Mouse (Mus musculus): ENCODE measurements at regions not wholly inside any gene's neighbourhood (a gene's known extent, or its start where the extent isn't known, plus 50 kb on each side); places are given as distances from the start of the nearest gene placed in this dataset.
A peak's percentile ranks its signal among the peaks of the same experiment; 100 is the strongest.

DNA sequence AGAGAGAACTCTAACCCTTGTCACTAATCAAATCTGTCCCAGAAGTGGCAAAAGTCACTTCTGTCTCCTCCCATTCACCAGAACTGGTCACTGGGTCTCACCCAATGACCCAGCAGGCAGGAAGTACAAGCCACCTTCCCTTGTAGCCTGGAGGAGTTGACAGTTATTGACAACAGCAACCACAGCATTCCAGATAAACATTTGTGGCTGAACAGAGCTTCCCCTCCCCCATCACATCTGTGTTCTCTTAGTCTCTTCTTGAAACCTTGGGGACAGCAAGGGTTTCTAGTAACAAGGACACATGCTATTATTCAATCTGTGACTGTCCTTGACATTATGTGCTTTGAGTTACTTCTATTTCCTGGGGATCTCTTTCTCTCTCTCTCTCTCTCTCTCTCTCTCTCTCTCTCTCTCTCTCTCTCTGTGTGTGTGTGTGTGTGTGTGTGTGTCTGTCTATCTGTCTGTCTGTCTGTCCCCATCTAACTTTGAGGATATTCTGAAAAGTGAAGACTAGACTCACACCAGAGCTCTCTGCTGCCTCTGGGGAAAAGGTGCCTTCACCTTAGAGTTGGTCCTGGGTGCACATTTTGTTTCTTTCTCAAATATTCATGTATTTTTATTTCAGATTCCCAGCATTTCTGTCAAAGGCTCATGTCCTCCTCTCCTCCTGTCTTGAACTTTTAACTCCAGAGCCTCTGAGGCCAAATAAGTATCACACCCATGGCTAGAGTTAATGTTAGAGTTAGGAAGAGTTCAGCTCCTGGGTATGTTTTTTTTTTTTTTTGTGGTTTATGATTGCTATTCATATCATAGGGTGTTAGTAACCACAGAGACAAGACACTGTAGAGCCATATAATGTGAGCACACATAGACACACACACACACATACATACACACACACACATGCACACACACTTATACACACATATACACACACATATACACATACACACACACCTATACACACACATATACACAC lies 65.4 kb upstream of the Tut7 start:
- H3K79me2 ChIP-seq (ENCODE audit: control insufficient read depth, insufficient read depth, low read length), result no peaks in the 10 kb centered on the region
- H3K4me3 ChIP-seq (ENCODE audit: insufficient read depth, low read depth, low read length), result no peak overlapping the region
- no peak for TF ChIP-seq CTCF (IDR thresholded peaks at IDR 0.05; ENCODE audit: low read depth, low read length)
- TF ChIP-seq POLR2A (IDR thresholded peaks at IDR 0.05; ENCODE audit: extremely low read depth, insufficient read depth, low read length), result no peak
- H3K36me3 ChIP-seq (ENCODE audit: control insufficient read depth, insufficient read depth, low read length), result no peaks in the 10 kb centered on the region
- no peak overlapping the region for H3K9ac ChIP-seq (ENCODE audit: low read depth, low read length)
- H3K27me3 ChIP-seq (ENCODE audit: control insufficient read depth, insufficient read depth, low read length), result no peaks in the 10 kb centered on the region
- no peak overlapping the region for H3K27ac ChIP-seq (replicated peaks; ENCODE audit: insufficient read depth, low read depth, low read length)
- DNase-seq (ENCODE audit: extremely low read depth, low read depth, low spot score), result no peak
- no peaks in the 10 kb centered on the region; the same call in 1 of the 2 replicates for H3K4me1 ChIP-seq (ENCODE audit: control insufficient read depth, insufficient read depth, low read length)

- H3K27me3 ChIP-seq (ENCODE audit: control insufficient read depth, insufficient read depth, low read length), result no peaks in the 10 kb centered on the region
- TF ChIP-seq CTCF (IDR thresholded peaks at IDR 0.05; ENCODE audit: low read depth, low read length), result no peak
- TF ChIP-seq POLR2A (IDR thresholded peaks at IDR 0.05; ENCODE audit: extremely low read depth, insufficient read depth, low read length), result no peak
- no peak overlapping the region for H3K27ac ChIP-seq (replicated peaks; ENCODE audit: insufficient read depth, low read depth, low read length)
- H3K9ac ChIP-seq (ENCODE audit: low read depth, low read length), result no peak overlapping the region
- 90% methylated on average over 4 of the region's 4 CpGs for WGBS
- no peaks in the 10 kb centered on the region for H3K36me3 ChIP-seq (ENCODE audit: control insufficient read depth, insufficient read depth, low read length)
- H3K4me1 ChIP-seq (ENCODE audit: control insufficient read depth, insufficient read depth, low read length), result no peaks in the 10 kb centered on the region
- H3K79me2 ChIP-seq (ENCODE audit: control insufficient read depth, insufficient read depth, low read length), result no peaks in the 10 kb centered on the region
- H3K4me3 ChIP-seq (ENCODE audit: insufficient read depth, low read depth, low read length), result no peak overlapping the region
- no peak for DNase-seq (ENCODE audit: extremely low read depth, low read depth, low spot score)
Observed at GRCm38 (mm10) chr13:59887306-59887705, 64.4 kb upstream of the Tut7 start.

DNA sequence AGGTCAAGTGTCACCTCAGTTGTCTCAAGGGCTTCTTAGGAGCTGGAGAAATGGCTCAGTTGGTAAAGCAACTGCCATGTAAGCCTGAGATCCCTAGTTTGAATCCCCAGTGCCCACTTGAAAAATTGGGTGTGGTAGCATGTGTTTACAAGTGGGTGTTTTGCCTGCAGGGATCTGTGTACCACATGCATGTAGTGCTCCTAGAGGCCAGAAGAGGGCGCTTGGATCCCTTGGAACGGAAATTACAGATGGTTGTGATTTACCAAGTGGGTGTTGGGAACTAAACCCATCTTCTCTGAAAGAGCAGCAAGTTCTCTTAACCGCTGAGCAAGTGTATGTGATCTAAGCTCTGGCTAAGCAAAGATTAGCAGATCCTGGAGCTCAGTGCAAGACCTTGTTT lies 63.6 kb upstream of the Tut7 start:
- H3K79me2 ChIP-seq (ENCODE audit: control insufficient read depth, insufficient read depth, low read length), result no peaks in the 10 kb centered on the region
- TF ChIP-seq POLR2A (IDR thresholded peaks at IDR 0.05; ENCODE audit: extremely low read depth, insufficient read depth, low read length) (no peak), CTCF (IDR thresholded peaks at IDR 0.05; ENCODE audit: low read depth, low read length) (peak; percentile 32; the same call in 1 of the 2 replicates)
- no peak for DNase-seq (ENCODE audit: extremely low read depth, low read depth, low spot score)
- no peak overlapping the region for H3K9ac ChIP-seq (ENCODE audit: low read depth, low read length)
- H3K4me3 ChIP-seq (ENCODE audit: insufficient read depth, low read depth, low read length), result no peak overlapping the region
- 59% methylated on average over 3 of the region's 3 CpGs for WGBS
- H3K27ac ChIP-seq (replicated peaks; ENCODE audit: insufficient read depth, low read depth, low read length), result no peak overlapping the region
- H3K36me3 ChIP-seq (ENCODE audit: control insufficient read depth, insufficient read depth, low read length), result no peaks in the 10 kb centered on the region
- no peaks in the 10 kb centered on the region for H3K27me3 ChIP-seq (ENCODE audit: control insufficient read depth, insufficient read depth, low read length)
- no peaks in the 10 kb centered on the region for H3K4me1 ChIP-seq (ENCODE audit: control insufficient read depth, insufficient read depth, low read length)

- no peaks in the 10 kb centered on the region for H3K4me1 ChIP-seq (ENCODE audit: control insufficient read depth, insufficient read depth, low read length)
- H3K27ac ChIP-seq (replicated peaks; ENCODE audit: insufficient read depth, low read depth, low read length), result no peak overlapping the region
- no peak for DNase-seq (ENCODE audit: extremely low read depth, low read depth, low spot score)
- no peak overlapping the region for H3K4me3 ChIP-seq (ENCODE audit: insufficient read depth, low read depth, low read length)
- no peaks in the 10 kb centered on the region for H3K27me3 ChIP-seq (ENCODE audit: control insufficient read depth, insufficient read depth, low read length)
- no peaks in the 10 kb centered on the region for H3K36me3 ChIP-seq (ENCODE audit: control insufficient read depth, insufficient read depth, low read length)
- no peak overlapping the region for H3K9ac ChIP-seq (ENCODE audit: low read depth, low read length)
- H3K79me2 ChIP-seq (ENCODE audit: control insufficient read depth, insufficient read depth, low read length), result no peaks in the 10 kb centered on the region
- 40% methylated on average over 19 of the region's 19 CpGs for WGBS
- TF ChIP-seq POLR2A (IDR thresholded peaks at IDR 0.05; ENCODE audit: extremely low read depth, insufficient read depth, low read length) (no peak), CTCF (IDR thresholded peaks at IDR 0.05; ENCODE audit: low read depth, low read length) (no peak)
Observed at GRCm38 (mm10) chr13:59881989-59882784, 59.2 kb upstream of the Tut7 start.

DNA sequence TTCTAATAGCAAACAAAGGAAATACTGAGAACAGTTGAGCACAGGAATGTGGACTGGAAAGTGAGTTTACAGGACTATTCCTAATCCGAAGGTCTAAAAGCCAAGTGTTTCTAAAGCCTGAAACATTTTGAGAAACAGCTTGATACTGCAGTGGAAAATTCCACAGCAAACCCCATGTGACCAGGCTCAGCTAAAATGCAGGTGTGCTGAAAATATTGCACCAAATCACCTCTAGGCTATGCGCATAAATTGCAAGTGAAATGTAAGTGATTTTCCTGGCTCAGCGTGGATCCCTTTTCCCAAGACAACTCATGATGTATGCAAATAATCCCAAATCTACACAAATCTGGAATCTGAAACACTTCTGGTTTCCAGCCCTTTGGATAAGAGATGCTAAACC lies 57.1 kb upstream of the Tut7 start:
- 90% methylated on average over 3 of the region's 3 CpGs for whole genome bisulfite sequencing
- Histone ChIP-seq H3K9ac (ENCODE audit: low read depth, low read length) (no peak overlapping the region), H3K4me3 (ENCODE audit: insufficient read depth, low read depth, low read length) (no peak overlapping the region), H3K4me1 (ENCODE audit: control insufficient read depth, insufficient read depth, low read length) (no peaks in the 10 kb centered on the region), H3K27me3 (ENCODE audit: control insufficient read depth, insufficient read depth, low read length) (no peaks in the 10 kb centered on the region), H3K36me3 (ENCODE audit: control insufficient read depth, insufficient read depth, low read length) (no peaks in the 10 kb centered on the region), H3K79me2 (ENCODE audit: control insufficient read depth, insufficient read depth, low read length) (no peaks in the 10 kb centered on the region), H3K27ac (replicated peaks; ENCODE audit: insufficient read depth, low read depth, low read length) (no peak overlapping the region)
- no peak for TF ChIP-seq POLR2A (IDR thresholded peaks at IDR 0.05; ENCODE audit: extremely low read depth, insufficient read depth, low read length)
- no peak for DNase-seq (ENCODE audit: extremely low read depth, low read depth, low spot score)

Data from liver, adult 2 months (tissue).